Comparison of ENCODE assay signal across 8 mouse cellular contexts in genomic region chr11:48799921-48800701, GRCm38 (mm10). TPM values are rescaled to one million over a fixed set of nuclear protein-coding genes. Genes with fewer than 3 reads are reported as not detected.
DNase-seq lines count a peak whose midpoint lies in the region; ATAC-seq and TF ChIP-seq lines count a peak whose summit lies in the region.

Gene Rack1 (plus strand): TSS chr11:48800332.

- H3K4me3 ChIP-seq in embryonic facial prominence, embryonic 13.5 days: peak within 1 kb of the TSS; percentile 59
- H3K4me3 ChIP-seq in kidney, adult 2 months (ENCODE audit: insufficient read depth, low read depth, low read length): peak within 1 kb of the TSS; percentile 71
- H3K4me3 ChIP-seq in limb, embryonic 11.5 days (ENCODE audit: low read depth, low read length): peak within 1 kb of the TSS; percentile 89
- peak within 1 kb of the TSS; percentile 94 for H3K4me3 ChIP-seq in midbrain, embryonic 13.5 days (replicated peaks)
- peak within 1 kb of the TSS; percentile 89 for H3K4me3 ChIP-seq in small intestine, adult 2 months (ENCODE audit: low read depth, low read length)

- peaks cover 38% of the 10 kb centered on the region for H3K36me3 ChIP-seq in embryonic facial prominence, embryonic 13.5 days
- peaks cover 1% of the 10 kb centered on the region for H3K36me3 ChIP-seq in kidney, adult 2 months (ENCODE audit: control insufficient read depth, insufficient read depth, low read length)
- H3K36me3 ChIP-seq in limb, embryonic 11.5 days (ENCODE audit: control insufficient read depth, insufficient read depth, low read length): peaks cover 27% of the 10 kb centered on the region
- peaks cover 37% of the 10 kb centered on the region for H3K36me3 ChIP-seq in midbrain, embryonic 13.5 days
- peaks cover 33% of the 10 kb centered on the region for H3K36me3 ChIP-seq in small intestine, adult 2 months (ENCODE audit: control insufficient read depth, insufficient read depth, low read length)

- peak within 1 kb of the TSS; percentile 99 for H3K27ac ChIP-seq in embryonic facial prominence, embryonic 13.5 days
- H3K27ac ChIP-seq in kidney, adult 2 months (ENCODE audit: insufficient read depth, low read depth, low read length): peak within 1 kb of the TSS; percentile 86
- peak within 1 kb of the TSS; percentile 94 for H3K27ac ChIP-seq in limb, embryonic 11.5 days (replicated peaks; ENCODE audit: low read depth, low read length)
- peak within 1 kb of the TSS; percentile 96 for H3K27ac ChIP-seq in midbrain, embryonic 13.5 days
- peak within 1 kb of the TSS; percentile 98 for H3K27ac ChIP-seq in small intestine, adult 2 months (ENCODE audit: insufficient read depth, low read depth, low read length)

- no peaks in the 10 kb centered on the region for H3K27me3 ChIP-seq in embryonic facial prominence, embryonic 13.5 days
- no peaks in the 10 kb centered on the region for H3K27me3 ChIP-seq in kidney, adult 2 months (replicated peaks; ENCODE audit: control insufficient read depth, insufficient read depth, low read length)
- no peaks in the 10 kb centered on the region for H3K27me3 ChIP-seq in limb, embryonic 11.5 days (ENCODE audit: control insufficient read depth, insufficient read depth, low read length)
- no peaks in the 10 kb centered on the region for H3K27me3 ChIP-seq in midbrain, embryonic 13.5 days
- no peaks in the 10 kb centered on the region for H3K27me3 ChIP-seq in small intestine, adult 2 months (ENCODE audit: control insufficient read depth, insufficient read depth, low read length)

- ATAC-seq in embryonic facial prominence, embryonic 13.5 days (ENCODE audit: insufficient number of reproducible peaks, insufficient read depth, low FRiP score, low TSS enrichment, low read depth): peak; percentile 85
- peak; percentile 88 for ATAC-seq in limb, embryonic 11.5 days (ENCODE audit: insufficient number of reproducible peaks, low FRiP score, low TSS enrichment, low read depth)
- ATAC-seq in midbrain, embryonic 13.5 days: peak; percentile 94

- peak within 1 kb of the TSS; percentile 90 for H3K9ac ChIP-seq in embryonic facial prominence, embryonic 13.5 days
- peak within 1 kb of the TSS; percentile 94 for H3K9ac ChIP-seq in limb, embryonic 11.5 days (ENCODE audit: low read length)
- H3K9ac ChIP-seq in midbrain, embryonic 13.5 days (replicated peaks): peak within 1 kb of the TSS; percentile 94

- TF ChIP-seq CTCF in kidney, adult 2 months (conservative IDR thresholded peaks at IDR 0.05; ENCODE audit: insufficient read depth, insufficient read length, low read depth, low read length): no peak
- TF ChIP-seq CTCF in small intestine, adult 2 months (IDR thresholded peaks at IDR 0.05; ENCODE audit: extremely low read depth, insufficient read length, insufficient replicate concordance, low read depth, low read length): no peak

- under 1% methylated on average over 47 of the region's 47 CpGs for WGBS in embryonic facial prominence, embryonic 13.5 days
- whole genome bisulfite sequencing in kidney, adult 2 months: under 1% methylated on average over 47 of the region's 47 CpGs
- WGBS in limb, embryonic 11.5 days: under 1% methylated on average over 47 of the region's 47 CpGs
- under 1% methylated on average over 47 of the region's 47 CpGs for WGBS in midbrain, embryonic 13.5 days
- WGBS in small intestine, adult 2 months: under 1% methylated on average over 47 of the region's 47 CpGs

- peak; percentile 93 for TF ChIP-seq POLR2A in kidney, adult 2 months (IDR thresholded peaks at IDR 0.05; ENCODE audit: low read depth, low read length)
- peak; percentile 48; the same call in 1 of the 2 replicates for TF ChIP-seq POLR2A in small intestine, adult 2 months (IDR thresholded peaks at IDR 0.05; ENCODE audit: low read depth, low read length)

- H3K4me1 ChIP-seq in embryonic facial prominence, embryonic 13.5 days: peaks cover 35% of the 10 kb centered on the region
- peaks cover 6% of the 10 kb centered on the region for H3K4me1 ChIP-seq in kidney, adult 2 months (ENCODE audit: control insufficient read depth, insufficient read depth, low read length)
- H3K4me1 ChIP-seq in limb, embryonic 11.5 days (ENCODE audit: control insufficient read depth, insufficient read depth, low read length): peaks cover 12% of the 10 kb centered on the region
- H3K4me1 ChIP-seq in midbrain, embryonic 13.5 days (replicated peaks): peaks cover 45% of the 10 kb centered on the region
- H3K4me1 ChIP-seq in small intestine, adult 2 months (ENCODE audit: control insufficient read depth, insufficient read depth, insufficient read length, low read length): peaks cover 9% of the 10 kb centered on the region; the same call in 1 of the 2 replicates

- peak within 1 kb of the TSS; percentile 94 for H3K4me2 ChIP-seq in embryonic facial prominence, embryonic 13.5 days
- peak within 1 kb of the TSS; percentile 79 for H3K4me2 ChIP-seq in limb, embryonic 11.5 days (ENCODE audit: low read depth, severe bottlenecking)
- H3K4me2 ChIP-seq in midbrain, embryonic 13.5 days (replicated peaks): peak within 1 kb of the TSS; percentile 97

- no peaks in the 10 kb centered on the region for H3K9me3 ChIP-seq in embryonic facial prominence, embryonic 13.5 days
- no peaks in the 10 kb centered on the region for H3K9me3 ChIP-seq in limb, embryonic 11.5 days (ENCODE audit: control insufficient read depth, low read length)
- no peaks in the 10 kb centered on the region for H3K9me3 ChIP-seq in midbrain, embryonic 13.5 days

- DNase-seq in 3T3-L1 (ENCODE audit: low read depth, low spot score): peak; percentile 95
- peak; percentile 77 to 82 for DNase-seq in adrenal gland, postnatal 4 days (ENCODE audit: low spot score in 2 of 2)
- DNase-seq in heart, adult 18-20 months: peak; percentile 94
- DNase-seq in kidney, adult 2 months: peak; percentile 94
- DNase-seq in limb, embryonic 11.5 days (ENCODE audit: low spot score): peak; percentile 93

RNA-seq across cellular contexts. Expression of gene Rack1, which starts in this region (rescaled TPM):
- total RNA-seq in adrenal gland, postnatal 4 days (2021): 100 to 1,000 TPM; 940 to 975 TPM
- 729 and 806 TPM in 2 replicates for polyA plus RNA-seq in embryonic facial prominence, embryonic 13.5 days (2015; fragmentation: Nextera tagmentation; extraction: Ambion mirVana)
- 100 to 1,000 TPM; 394 to 434 TPM for total RNA-seq in heart, adult 18-20 months (2021)
- polyA plus RNA-seq in kidney, adult 2 months (2012; rRNA removed): 1,151 and 1,243 TPM in 2 replicates
- polyA plus RNA-seq in limb, embryonic 11.5 days (2014; fragmentation: Nextera tagmentation; extraction: Ambion mirVana): 805 and 864 TPM in 2 replicates
- 472 and 473 TPM in 2 replicates for polyA plus RNA-seq in midbrain, embryonic 13.5 days (2015; fragmentation: Nextera tagmentation; extraction: Ambion mirVana)
- polyA plus RNA-seq in small intestine, adult 2 months (2012; rRNA removed): 1,479 and 1,553 TPM in 2 replicates

Comparison
In these comparisons a context has a peak if more than half of its experiments do, and no peak if none do; other contexts are left out.
1. Peak in every context shown above with its lines: DNase-seq, ATAC-seq, H3K4me3 ChIP-seq and H3K27ac ChIP-seq.